Mouse (Mus musculus): Measurements from ENCODE around the gene Cherp. TPM values are rescaled to one million over a fixed set of nuclear protein-coding genes. Genes with fewer than 3 reads are reported as not detected.

The Cherp gene
- 22.3 TPM for polyA plus RNA-seq (2014; fragmentation: Illumina TruSeq; extraction: RNeasy Lipid Tissue Mini Kit (QIAGEN cat#74804); ENCODE audit: low read depth, low replicate concordance)

GRCm38 (mm10) chr8:72474826-72475546 is at the start of gene Cherp:
Gene Cherp (minus strand): TSS chr8:72475226.

DNA sequence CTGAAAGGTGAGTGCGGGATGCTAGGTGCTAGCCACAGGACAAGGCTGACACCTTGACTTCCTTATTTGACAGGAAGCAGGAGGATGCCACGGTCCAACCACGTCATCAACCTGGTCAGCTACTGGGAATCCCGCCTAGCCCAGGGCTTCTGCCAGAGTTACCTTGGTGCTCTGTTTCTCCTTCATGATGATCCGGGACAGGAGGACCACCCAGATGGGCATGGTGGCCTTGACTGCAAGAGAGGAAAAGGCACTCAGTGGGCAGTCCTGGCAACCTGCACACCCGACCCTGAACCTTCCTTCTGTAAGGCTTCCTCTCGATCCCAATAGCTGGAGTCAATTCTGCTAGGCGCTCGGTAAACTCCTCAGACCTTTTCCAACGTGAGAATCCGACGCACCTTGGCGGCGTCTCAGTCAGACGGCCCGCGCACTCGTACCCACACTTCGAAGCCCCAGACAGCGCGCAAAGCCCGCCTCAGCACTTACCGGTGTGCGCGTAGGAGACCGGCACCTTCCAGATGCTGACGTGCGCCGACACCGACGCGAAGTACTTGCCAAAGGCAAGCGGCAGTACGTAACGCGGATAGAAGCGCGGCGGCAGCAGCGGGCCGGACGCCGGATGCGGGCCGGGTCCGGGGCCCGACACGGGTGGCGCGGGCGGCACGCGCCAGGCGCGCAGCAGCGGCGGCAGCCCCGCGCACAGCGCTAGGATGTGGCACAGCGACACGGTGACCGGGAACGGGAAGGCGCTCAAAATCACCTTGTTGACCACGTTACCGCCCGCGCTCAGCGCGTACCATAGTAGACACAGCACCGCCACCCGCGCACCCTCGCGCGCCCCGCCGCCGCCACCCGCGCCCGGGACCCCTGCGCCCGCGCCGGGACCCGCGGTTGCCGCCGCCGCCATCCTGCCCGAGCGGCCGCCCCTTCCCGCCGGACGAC is 16.9 kb upstream of the Cherp start, which contains the start of gene Slc35e1:
TSS of gene Slc35e1 (minus strand) at position 935 of the 942 bp plus-strand sequence.

GRCm38 (mm10) chr8:72443338-72443993 is 31.6 kb downstream of the Cherp start, which contains the start of the genes Calr3 and 1700030K09Rik:
Gene Calr3 (minus strand): TSS chr8:72443870.
Gene 1700030K09Rik (plus strand): TSS chr8:72443880.

DNA sequence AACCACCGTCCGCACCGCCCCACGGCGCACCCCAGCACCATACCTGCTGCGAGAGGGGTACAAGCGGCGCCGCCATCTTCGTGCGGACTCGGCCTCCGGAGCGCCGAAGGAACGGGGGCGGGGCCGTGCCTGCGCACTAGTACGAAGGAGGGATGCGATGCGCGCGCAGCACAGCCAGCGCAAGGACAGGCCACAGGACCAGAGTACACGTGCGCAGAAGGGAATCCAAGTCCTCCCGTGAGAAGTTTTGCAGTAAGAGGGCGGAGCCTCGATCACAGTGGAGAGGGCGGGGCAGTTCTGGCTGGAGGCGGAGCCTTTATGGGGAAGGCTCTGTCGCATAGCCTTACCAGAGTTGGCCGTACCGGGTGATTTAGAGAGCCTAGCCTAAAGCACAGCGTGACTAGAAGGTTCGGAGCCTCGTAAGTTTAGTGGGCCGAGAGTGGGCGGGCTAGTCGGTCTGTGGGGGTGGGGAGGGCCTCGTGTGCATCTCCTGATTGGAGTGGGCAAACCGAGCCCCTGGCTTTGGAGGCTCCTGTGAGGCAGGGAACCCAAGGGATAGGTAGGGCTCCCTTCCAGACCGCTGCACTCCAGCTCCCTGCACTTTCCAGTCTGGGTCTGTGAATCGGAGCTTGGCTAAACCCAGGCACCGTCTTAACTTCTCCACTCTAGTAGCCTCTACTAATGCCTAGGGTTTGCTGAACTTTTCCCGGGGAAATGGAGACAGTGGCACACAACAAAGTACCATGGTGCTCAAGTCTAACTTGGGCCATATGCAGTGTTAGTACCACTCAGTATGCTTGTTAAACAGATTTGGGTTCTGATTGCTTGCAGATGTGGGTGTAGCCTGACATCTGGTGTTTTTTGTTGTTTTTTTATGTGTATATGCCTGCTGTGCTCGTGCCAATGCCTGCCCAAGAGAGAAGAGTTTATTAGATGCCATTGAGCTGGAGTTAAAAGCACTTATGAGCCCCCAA is 53.4 kb downstream of the Cherp start, which contains the start of gene Eps15l1:
TSS of gene Eps15l1 (minus strand) at position 99 of the 974 bp plus-strand sequence.

Other genes with a start within 250 kb of the Cherp start
- gene Ap1m1, start 235.2 kb downstream of the Cherp start, polyA plus RNA-seq (2014; fragmentation: Illumina TruSeq; extraction: RNeasy Lipid Tissue Mini Kit (QIAGEN cat#74804); ENCODE audit: low read depth, low replicate concordance): 61.0 TPM
- gene Gm10282, start 170.0 kb downstream of the Cherp start, polyA plus RNA-seq (2014; fragmentation: Illumina TruSeq; extraction: RNeasy Lipid Tissue Mini Kit (QIAGEN cat#74804); ENCODE audit: low read depth, low replicate concordance): 2.5 TPM
- 55.2 TPM for gene Klf2, start 156.2 kb downstream of the Cherp start, polyA plus RNA-seq (2014; fragmentation: Illumina TruSeq; extraction: RNeasy Lipid Tissue Mini Kit (QIAGEN cat#74804); ENCODE audit: low read depth, low replicate concordance)
- 42.1 TPM for gene Eps15l1, start 53.8 kb downstream of the Cherp start, polyA plus RNA-seq (2014; fragmentation: Illumina TruSeq; extraction: RNeasy Lipid Tissue Mini Kit (QIAGEN cat#74804); ENCODE audit: low read depth, low replicate concordance)
- 40.0 TPM for gene Calr3, start 31.4 kb downstream of the Cherp start, polyA plus RNA-seq (2014; fragmentation: Illumina TruSeq; extraction: RNeasy Lipid Tissue Mini Kit (QIAGEN cat#74804); ENCODE audit: low read depth, low replicate concordance)
- 4.9 TPM for gene 1700030K09Rik, start 31.3 kb downstream of the Cherp start, polyA plus RNA-seq (2014; fragmentation: Illumina TruSeq; extraction: RNeasy Lipid Tissue Mini Kit (QIAGEN cat#74804); ENCODE audit: low read depth, low replicate concordance)
- 58.8 TPM for gene Slc35e1, start 17.4 kb upstream of the Cherp start, polyA plus RNA-seq (2014; fragmentation: Illumina TruSeq; extraction: RNeasy Lipid Tissue Mini Kit (QIAGEN cat#74804); ENCODE audit: low read depth, low replicate concordance)
- gene Med26, start 73.0 kb upstream of the Cherp start, polyA plus RNA-seq (2014; fragmentation: Illumina TruSeq; extraction: RNeasy Lipid Tissue Mini Kit (QIAGEN cat#74804); ENCODE audit: low read depth, low replicate concordance): 6.9 TPM
- gene Smim7, start 95.9 kb upstream of the Cherp start, polyA plus RNA-seq (2014; fragmentation: Illumina TruSeq; extraction: RNeasy Lipid Tissue Mini Kit (QIAGEN cat#74804); ENCODE audit: low read depth, low replicate concordance): 103 TPM
- gene Tmem38a, start 96.8 kb upstream of the Cherp start, polyA plus RNA-seq (2014; fragmentation: Illumina TruSeq; extraction: RNeasy Lipid Tissue Mini Kit (QIAGEN cat#74804); ENCODE audit: low read depth, low replicate concordance): 466 TPM
- gene Nwd1, start 171.5 kb upstream of the Cherp start, polyA plus RNA-seq (2014; fragmentation: Illumina TruSeq; extraction: RNeasy Lipid Tissue Mini Kit (QIAGEN cat#74804); ENCODE audit: low read depth, low replicate concordance): 0.21 TPM
- 82.5 TPM for gene Sin3b, start 248.1 kb upstream of the Cherp start, polyA plus RNA-seq (2014; fragmentation: Illumina TruSeq; extraction: RNeasy Lipid Tissue Mini Kit (QIAGEN cat#74804); ENCODE audit: low read depth, low replicate concordance)